Mouse (Mus musculus): ENCODE results near the gene Rnase1.

DNA sequence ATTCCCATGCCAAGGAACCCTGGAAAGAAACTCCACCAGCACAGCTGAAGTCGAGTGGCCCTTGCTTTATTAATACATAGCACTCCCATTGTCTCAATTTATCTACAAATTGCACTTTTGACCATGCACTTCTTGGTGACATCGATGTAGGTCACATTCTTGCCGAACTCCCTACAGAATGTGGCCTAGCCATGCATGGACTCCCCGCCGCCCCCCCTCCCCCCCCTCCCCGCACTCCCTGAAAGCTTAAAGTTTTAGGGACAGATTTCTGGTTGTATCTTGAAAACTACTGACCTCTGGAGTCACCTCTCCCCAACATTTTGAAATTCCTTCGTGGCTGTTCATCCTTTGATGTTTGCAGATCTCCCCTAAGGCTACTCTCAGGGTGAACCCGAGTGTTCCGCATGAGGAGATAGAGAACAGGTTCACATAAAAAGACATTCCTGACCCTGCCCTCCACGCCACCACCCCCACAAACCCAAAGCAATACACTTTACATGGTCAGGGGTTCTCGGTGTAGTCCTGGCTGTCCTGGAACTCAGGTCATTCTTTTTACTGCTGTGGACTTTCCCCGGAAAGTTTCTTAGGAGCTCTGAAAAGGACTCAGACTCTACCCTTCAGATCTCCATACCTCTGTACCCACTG lies 32.5 kb downstream of the Rnase1 start, which contains the start of gene Eddm3b:
- TF ChIP-seq POLR2A (IDR thresholded peaks at IDR 0.05; ENCODE audit: low read depth, low read length) (no peak), CTCF (IDR thresholded peaks at IDR 0.05; ENCODE audit: extremely low read depth, insufficient read depth, insufficient read length, insufficient replicate concordance) (no peak)
